ENCODE assay signal across 17 mouse cellular contexts in genomic region chr9:98714661-98715060, GRCm38 (mm10).
"Had no signal": no experiment of that assay in that cellular context is flagged by ENCODE, and none has a peak within 500 bp of the region (broad histone marks: within the 10 kb centered on the region; RNA-seq: fewer than 3 reads in every experiment).

No protein-coding gene starts in this region.

- H3K27ac ChIP-seq: limb, embryonic 13.5 days; liver, embryonic 12.5 days; liver, embryonic 15.5 days; lung, embryonic 15.5 days; macrophage; midbrain, embryonic 12.5 days; midbrain, embryonic 15.5 days; neural tube, embryonic 12.5 days; neural tube, embryonic 15.5 days had no signal

- ATAC-seq: intestine, postnatal 0 days; liver, embryonic 12.5 days; midbrain, embryonic 15.5 days had no signal

- H3K27me3 ChIP-seq: limb, embryonic 13.5 days; liver, embryonic 12.5 days; liver, embryonic 15.5 days; lung, embryonic 15.5 days; midbrain, embryonic 12.5 days; midbrain, embryonic 15.5 days; neural tube, embryonic 12.5 days; neural tube, embryonic 15.5 days had no signal

- H3K4me1 ChIP-seq: liver, embryonic 12.5 days; liver, embryonic 15.5 days; midbrain, embryonic 12.5 days; midbrain, embryonic 15.5 days; neural tube, embryonic 12.5 days; neural tube, embryonic 15.5 days had no signal

- H3K4me2 ChIP-seq: limb, embryonic 13.5 days; liver, embryonic 12.5 days; liver, embryonic 15.5 days; lung, embryonic 15.5 days; midbrain, embryonic 12.5 days; midbrain, embryonic 15.5 days; neural tube, embryonic 12.5 days; neural tube, embryonic 15.5 days had no signal

- DNase-seq: kidney, adult 2 months; kidney, postnatal 14 days; kidney, postnatal 4 days; left cerebral cortex, postnatal 4 days; liver; lung, adult 18-20 months; thymus, postnatal 25 days had no signal

- H3K36me3 ChIP-seq: limb, embryonic 13.5 days; liver, embryonic 12.5 days; liver, embryonic 15.5 days; lung, embryonic 15.5 days; midbrain, embryonic 12.5 days; midbrain, embryonic 15.5 days; neural tube, embryonic 12.5 days; neural tube, embryonic 15.5 days had no signal

- H3K4me3 ChIP-seq: limb, embryonic 13.5 days; liver, embryonic 12.5 days; liver, embryonic 15.5 days; lung, embryonic 15.5 days; midbrain, embryonic 12.5 days; midbrain, embryonic 15.5 days; neural tube, embryonic 12.5 days; neural tube, embryonic 15.5 days had no signal

- H3K9me3 ChIP-seq: limb, embryonic 13.5 days; liver, embryonic 12.5 days; liver, embryonic 15.5 days; midbrain, embryonic 12.5 days; midbrain, embryonic 15.5 days; neural tube, embryonic 12.5 days; neural tube, embryonic 15.5 days had no signal

- H3K9ac ChIP-seq: limb, embryonic 13.5 days; liver, embryonic 12.5 days; liver, embryonic 15.5 days; lung, embryonic 15.5 days; midbrain, embryonic 12.5 days; midbrain, embryonic 15.5 days; neural tube, embryonic 12.5 days; neural tube, embryonic 15.5 days had no signal
